22 mouse cellular contexts compared by ENCODE assay signal in the genomic region with DNA sequence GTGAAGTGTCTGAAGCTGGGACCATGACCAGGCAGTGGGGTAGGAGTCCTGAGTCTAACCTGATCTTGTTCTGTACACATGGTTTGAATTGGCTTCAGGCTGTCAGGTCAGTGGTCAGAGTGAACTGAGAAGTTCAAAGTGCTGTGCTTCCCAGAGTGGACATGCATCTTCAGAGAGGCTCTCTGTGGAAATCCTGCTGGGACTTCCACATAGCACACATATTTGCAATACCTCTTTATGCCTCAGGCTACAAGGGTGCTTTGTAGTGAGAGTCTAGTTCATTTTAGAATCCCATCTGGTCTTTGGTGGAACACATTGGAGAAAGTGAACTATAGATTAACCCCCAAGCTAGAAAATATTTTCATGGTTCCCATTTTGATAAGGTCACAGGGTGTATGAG. TPM values are rescaled to one million over a fixed set of nuclear protein-coding genes. Genes with fewer than 3 reads are reported as not detected.
DNase-seq lines count a peak whose midpoint lies in the region; ATAC-seq and TF ChIP-seq lines count a peak whose summit lies in the region.
"Had no signal": no experiment of that assay in that cellular context is flagged by ENCODE, and none has a peak within 500 bp of the region (broad histone marks: within the 10 kb centered on the region; RNA-seq: fewer than 3 reads in every experiment).

No protein-coding gene starts in this region.

- no peak for ATAC-seq in midbrain, embryonic 16.5 days
- ATAC-seq: CD4-positive, CD25-positive, alpha-beta regulatory T cell, adult 4 months; forebrain, embryonic 13.5 days; forebrain, postnatal 0 days; hindbrain, postnatal 0 days; Patski had no signal

- no peak overlapping the region for H3K27ac ChIP-seq in midbrain, embryonic 10.5 days (replicated peaks)
- no peak overlapping the region for H3K27ac ChIP-seq in midbrain, embryonic 16.5 days (ENCODE audit: low read length)
- no peak overlapping the region for H3K27ac ChIP-seq in kidney, adult 2 months (ENCODE audit: insufficient read depth, low read depth, low read length)
- H3K27ac ChIP-seq: forebrain, embryonic 13.5 days; heart, embryonic 13.5 days; hindbrain, embryonic 12.5 days; hindbrain, postnatal 0 days had no signal

- DNase-seq in midbrain, embryonic 10.5 days (ENCODE audit: low spot score) = peak; percentile 19
- DNase-seq in NIH3T3 (ENCODE audit: low read depth) = peak; percentile 3
- DNase-seq in embryo, embryonic 10.5 days (ENCODE audit: low spot score) = peak; percentile 30
- DNase-seq in heart, adult 11 months = no peak
- no peak for DNase-seq in kidney, adult 2 months
- DNase-seq: adrenal gland, adult 8-10 months; B cell, adult 2 months; cerebellum, adult 11-12 months; cerebellum, adult 9-10 months; cerebellum, postnatal 25 days; forebrain, postnatal 0 days; gastrocnemius, postnatal 14 days; heart, postnatal 36 days; kidney, adult 11 months had no signal

- no peak for TF ChIP-seq POLR2A in kidney, adult 2 months (IDR thresholded peaks at IDR 0.05; ENCODE audit: low read depth, low read length)

- no peaks in the 10 kb centered on the region for H3K9me3 ChIP-seq in midbrain, embryonic 10.5 days (replicated peaks)
- H3K9me3 ChIP-seq in midbrain, embryonic 16.5 days (replicated peaks; ENCODE audit: control insufficient read depth, low read length, poor library complexity, severe bottlenecking) = no peaks in the 10 kb centered on the region
- H3K9me3 ChIP-seq: forebrain, embryonic 13.5 days; G1E; heart, embryonic 13.5 days; hindbrain, embryonic 12.5 days had no signal

- TF ChIP-seq CTCF in kidney, adult 2 months (conservative IDR thresholded peaks at IDR 0.05; ENCODE audit: insufficient read depth, insufficient read length, low read depth, low read length) = no peak

- no peak overlapping the region for H3K4me2 ChIP-seq in midbrain, embryonic 16.5 days (ENCODE audit: low read length)
- H3K4me2 ChIP-seq: forebrain, embryonic 13.5 days; heart, embryonic 13.5 days; hindbrain, embryonic 12.5 days had no signal

- no peak overlapping the region for H3K4me3 ChIP-seq in midbrain, embryonic 10.5 days
- no peak overlapping the region for H3K4me3 ChIP-seq in midbrain, embryonic 16.5 days (ENCODE audit: low read depth, low read length)
- H3K4me3 ChIP-seq in kidney, adult 2 months (ENCODE audit: insufficient read depth, low read depth, low read length) = no peak overlapping the region
- H3K4me3 ChIP-seq: forebrain, embryonic 13.5 days; heart, embryonic 13.5 days; hindbrain, embryonic 12.5 days had no signal

- no peaks in the 10 kb centered on the region for H3K36me3 ChIP-seq in midbrain, embryonic 10.5 days
- no peaks in the 10 kb centered on the region for H3K36me3 ChIP-seq in midbrain, embryonic 16.5 days (ENCODE audit: control insufficient read depth, insufficient read depth, low read length)
- no peaks in the 10 kb centered on the region for H3K36me3 ChIP-seq in kidney, adult 2 months (ENCODE audit: control insufficient read depth, insufficient read depth, low read length)
- H3K36me3 ChIP-seq: G1E; heart, embryonic 13.5 days; hindbrain, embryonic 12.5 days had no signal

- H3K4me1 ChIP-seq in midbrain, embryonic 10.5 days = no peaks in the 10 kb centered on the region
- H3K4me1 ChIP-seq in midbrain, embryonic 16.5 days (ENCODE audit: control insufficient read depth, insufficient read depth, low read length) = no peaks in the 10 kb centered on the region
- no peaks in the 10 kb centered on the region for H3K4me1 ChIP-seq in kidney, adult 2 months (ENCODE audit: control insufficient read depth, insufficient read depth, low read length)
- H3K4me1 ChIP-seq: forebrain, embryonic 13.5 days; heart, embryonic 13.5 days; hindbrain, embryonic 12.5 days had no signal

- H3K9ac ChIP-seq in midbrain, embryonic 16.5 days (ENCODE audit: low read depth, low read length) = no peak overlapping the region
- H3K9ac ChIP-seq: forebrain, embryonic 13.5 days; forebrain, postnatal 0 days; heart, embryonic 13.5 days; hindbrain, embryonic 12.5 days had no signal

- H3K27me3 ChIP-seq in midbrain, embryonic 10.5 days (ENCODE audit: low read depth, poor library complexity, severe bottlenecking) = no peaks in the 10 kb centered on the region
- H3K27me3 ChIP-seq in midbrain, embryonic 16.5 days (ENCODE audit: control insufficient read depth, insufficient read depth, low read depth, low read length) = no peaks in the 10 kb centered on the region
- H3K27me3 ChIP-seq in kidney, adult 2 months (replicated peaks; ENCODE audit: control insufficient read depth, insufficient read depth, low read length) = no peaks in the 10 kb centered on the region
- H3K27me3 ChIP-seq: forebrain, embryonic 13.5 days; heart, embryonic 13.5 days; hindbrain, embryonic 12.5 days; Patski had no signal

RNA-seq across cellular contexts. Expression of a gene that starts 47.9 kb away (rescaled TPM):
- 11.1 and 11.2 TPM in 2 replicates for polyA plus RNA-seq in midbrain, embryonic 10.5 days (2016; fragmentation: Nextera tagmentation; extraction: Ambion mirVana)
- 6.4 and 7.4 TPM in 2 replicates for polyA plus RNA-seq in midbrain, embryonic 16.5 days (2015; fragmentation: Nextera tagmentation; extraction: Ambion mirVana)
- 1.5 and 1.6 TPM in 2 replicates for polyA plus RNA-seq in kidney, adult 2 months (2012; rRNA removed)

Comparison
In these comparisons a context has a peak if more than half of its experiments do, and no peak if none do; other contexts are left out.
1. DNase-seq: peak in midbrain, embryonic 10.5 days (single experiment), NIH3T3 (single experiment) and embryo, embryonic 10.5 days (single experiment); none in heart, adult 11 months (single experiment) and kidney, adult 2 months (single experiment).